Mouse (Mus musculus): ENCODE measurements around the gene Steap1. TPM values are rescaled to one million over a fixed set of nuclear protein-coding genes. Genes with fewer than 3 reads are reported as not detected.

Steap1 gene
- polyA plus RNA-seq, 1 experiment: not detected

- H3K27ac ChIP-seq (ENCODE audit: insufficient read depth, low read length): no peak overlapping the region
- H3K4me1 ChIP-seq (ENCODE audit: control insufficient read depth, insufficient read depth, insufficient read length): no peaks in the 10 kb centered on the region
- H3K36me3 ChIP-seq (ENCODE audit: control insufficient read depth, insufficient read depth, low read length): no peaks in the 10 kb centered on the region
- H3K27me3 ChIP-seq (ENCODE audit: control insufficient read depth, insufficient read depth, low read length): no peaks in the 10 kb centered on the region
- DNase-seq (ENCODE audit: low read depth in 1 of 2, low spot score in 2 of 2): no peak
- TF ChIP-seq POLR2A (IDR thresholded peaks at IDR 0.05; ENCODE audit: low read depth, low read length): no peak
- no peak for TF ChIP-seq CTCF (IDR thresholded peaks at IDR 0.05; ENCODE audit: extremely low read depth, insufficient read depth, insufficient read length, insufficient replicate concordance)
- no peak overlapping the region for H3K4me3 ChIP-seq (ENCODE audit: extremely low read depth, insufficient read depth, insufficient read length)
- 62% methylated on average over 2 of the region's 2 CpGs for WGBS
These were observed 16.3 kb downstream of the Steap1 start for GRCm38 (mm10) chr5:5732858-5733257.

DNA sequence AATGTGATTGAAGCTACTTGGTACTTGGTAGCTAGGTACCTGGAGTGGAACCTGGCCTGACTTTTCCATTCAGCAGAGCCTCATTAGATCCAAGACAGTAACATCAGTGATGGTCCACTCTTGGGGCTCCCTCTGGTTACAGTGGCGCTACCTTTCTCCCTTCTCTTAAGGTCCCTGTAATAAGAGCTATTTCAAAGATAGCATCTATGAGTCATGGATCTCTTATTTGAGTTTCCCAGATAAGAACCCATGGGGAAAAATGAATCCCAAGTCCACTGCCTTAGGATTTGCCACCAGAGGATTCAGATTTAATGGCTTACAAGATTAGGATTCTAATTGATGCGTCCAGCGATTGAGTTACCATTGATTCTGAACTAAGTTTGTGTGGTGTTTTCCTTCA is 16.9 kb downstream of the Steap1 start:
- H3K27me3 ChIP-seq (ENCODE audit: control insufficient read depth, insufficient read depth, low read length): no peaks in the 10 kb centered on the region
- no peaks in the 10 kb centered on the region for H3K36me3 ChIP-seq (ENCODE audit: control insufficient read depth, insufficient read depth, low read length)
- H3K27ac ChIP-seq (ENCODE audit: insufficient read depth, low read length): no peak overlapping the region
- TF ChIP-seq POLR2A (IDR thresholded peaks at IDR 0.05; ENCODE audit: low read depth, low read length) (no peak), CTCF (IDR thresholded peaks at IDR 0.05; ENCODE audit: extremely low read depth, insufficient read depth, insufficient read length, insufficient replicate concordance) (no peak)
- H3K4me1 ChIP-seq (ENCODE audit: control insufficient read depth, insufficient read depth, insufficient read length): no peaks in the 10 kb centered on the region
- DNase-seq (ENCODE audit: low read depth in 1 of 2, low spot score in 2 of 2): no peak
- WGBS: 87% methylated on average over 3 of the region's 3 CpGs
- no peak overlapping the region for H3K4me3 ChIP-seq (ENCODE audit: extremely low read depth, insufficient read depth, insufficient read length)

DNA sequence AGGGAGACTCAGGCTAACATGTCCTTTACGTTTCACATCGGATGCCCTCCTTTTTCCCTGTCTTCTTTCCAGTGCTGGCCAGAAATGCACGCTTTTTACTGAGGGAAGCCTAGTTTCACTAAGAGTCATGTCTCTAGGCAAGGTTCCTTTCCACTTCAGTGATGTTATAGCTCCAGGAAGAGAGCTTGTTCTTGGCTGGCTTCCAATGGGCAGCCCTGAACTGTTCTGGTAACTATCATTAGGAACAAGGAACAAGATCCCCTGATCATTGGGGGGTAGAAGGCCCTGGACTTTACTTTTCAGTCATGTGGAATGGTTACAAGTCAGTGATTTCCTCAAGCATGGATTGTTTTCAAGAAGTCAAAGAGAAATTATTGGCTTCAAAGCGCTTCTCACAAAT is 19.2 kb downstream of the Steap1 start:
- H3K36me3 ChIP-seq (ENCODE audit: control insufficient read depth, insufficient read depth, low read length): no peaks in the 10 kb centered on the region
- no peak overlapping the region for H3K4me3 ChIP-seq (ENCODE audit: extremely low read depth, insufficient read depth, insufficient read length)
- whole genome bisulfite sequencing: 84% methylated on average over 4 of the region's 4 CpGs
- DNase-seq (ENCODE audit: low read depth in 1 of 2, low spot score in 2 of 2): no peak
- H3K27ac ChIP-seq (ENCODE audit: insufficient read depth, low read length): no peak overlapping the region
- no peaks in the 10 kb centered on the region for H3K4me1 ChIP-seq (ENCODE audit: control insufficient read depth, insufficient read depth, insufficient read length)
- TF ChIP-seq POLR2A (IDR thresholded peaks at IDR 0.05; ENCODE audit: low read depth, low read length) (no peak), CTCF (IDR thresholded peaks at IDR 0.05; ENCODE audit: extremely low read depth, insufficient read depth, insufficient read length, insufficient replicate concordance) (no peak)
- no peaks in the 10 kb centered on the region for H3K27me3 ChIP-seq (ENCODE audit: control insufficient read depth, insufficient read depth, low read length)

DNA sequence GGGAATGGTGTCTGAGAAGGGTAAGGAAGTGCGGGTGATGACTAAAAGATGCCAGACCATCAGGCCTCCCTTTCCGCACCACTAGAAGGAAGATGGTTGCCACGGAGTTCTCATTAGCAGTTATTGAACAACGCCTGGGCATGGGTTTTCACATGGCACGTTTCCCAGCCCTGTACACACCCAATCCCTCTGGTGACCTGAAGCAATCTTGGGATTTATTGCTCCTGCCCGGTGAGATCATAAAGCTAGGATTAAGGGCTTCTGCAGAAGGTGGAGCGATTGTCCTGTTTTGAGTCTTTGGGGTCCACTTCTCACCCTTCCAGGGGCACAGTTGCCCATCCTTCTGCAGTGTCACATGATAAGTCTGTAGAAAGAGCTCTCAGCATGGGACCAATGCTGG is 26.9 kb downstream of the Steap1 start:
- Histone ChIP-seq H3K4me3 (ENCODE audit: extremely low read depth, insufficient read depth, insufficient read length) (no peak overlapping the region), H3K36me3 (ENCODE audit: control insufficient read depth, insufficient read depth, low read length) (no peaks in the 10 kb centered on the region), H3K4me1 (ENCODE audit: control insufficient read depth, insufficient read depth, insufficient read length) (no peaks in the 10 kb centered on the region), H3K27ac (ENCODE audit: insufficient read depth, low read length) (no peak overlapping the region), H3K27me3 (ENCODE audit: control insufficient read depth, insufficient read depth, low read length) (no peaks in the 10 kb centered on the region)
- TF ChIP-seq POLR2A (IDR thresholded peaks at IDR 0.05; ENCODE audit: low read depth, low read length) (no peak), CTCF (IDR thresholded peaks at IDR 0.05; ENCODE audit: extremely low read depth, insufficient read depth, insufficient read length, insufficient replicate concordance) (no peak)
- 86% methylated on average over 7 of the region's 7 CpGs for WGBS
- no peak for DNase-seq (ENCODE audit: low read depth in 1 of 2, low spot score in 2 of 2)

DNA sequence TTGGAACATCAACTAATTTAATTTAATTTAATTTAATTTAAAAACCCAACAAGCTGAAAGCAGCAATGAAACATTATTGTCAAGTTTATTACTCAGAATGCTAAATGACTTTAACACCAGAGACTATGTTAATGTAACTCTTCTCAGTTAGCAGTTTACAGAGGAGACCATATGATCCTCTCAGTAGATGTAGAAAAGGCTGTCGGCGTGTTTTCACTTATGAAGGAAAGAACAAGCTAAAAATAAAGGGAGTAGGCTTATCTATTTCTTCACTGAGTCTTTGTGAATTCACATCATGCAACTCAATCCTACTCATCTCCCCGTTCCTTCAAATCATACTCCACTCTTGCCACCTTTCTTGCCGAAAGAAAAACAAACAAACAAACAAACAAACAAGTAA is 38.1 kb downstream of the Steap1 start:
- WGBS: 82% methylated on average over 4 of the region's 4 CpGs
- Histone ChIP-seq H3K27ac (ENCODE audit: insufficient read depth, low read length) (no peak overlapping the region), H3K27me3 (ENCODE audit: control insufficient read depth, insufficient read depth, low read length) (no peaks in the 10 kb centered on the region), H3K4me1 (ENCODE audit: control insufficient read depth, insufficient read depth, insufficient read length) (no peaks in the 10 kb centered on the region), H3K36me3 (ENCODE audit: control insufficient read depth, insufficient read depth, low read length) (no peaks in the 10 kb centered on the region), H3K4me3 (ENCODE audit: extremely low read depth, insufficient read depth, insufficient read length) (no peak overlapping the region)
- DNase-seq (ENCODE audit: low read depth in 1 of 2, low spot score in 2 of 2): no peak
- no peak for TF ChIP-seq CTCF (IDR thresholded peaks at IDR 0.05; ENCODE audit: extremely low read depth, insufficient read depth, insufficient read length, insufficient replicate concordance)
- TF ChIP-seq POLR2A (IDR thresholded peaks at IDR 0.05; ENCODE audit: low read depth, low read length): no peak

GRCm38 (mm10) chr5:5707341-5708278 is 41.5 kb downstream of the Steap1 start:
- no peaks in the 10 kb centered on the region for H3K4me1 ChIP-seq (ENCODE audit: control insufficient read depth, insufficient read depth, insufficient read length)
- H3K27me3 ChIP-seq (ENCODE audit: control insufficient read depth, insufficient read depth, low read length): no peaks in the 10 kb centered on the region
- WGBS: 80% methylated on average over 12 of the region's 13 CpGs
- no peak for DNase-seq (ENCODE audit: low read depth in 1 of 2, low spot score in 2 of 2)
- H3K4me3 ChIP-seq (ENCODE audit: extremely low read depth, insufficient read depth, insufficient read length): no peak overlapping the region
- no peak overlapping the region for H3K27ac ChIP-seq (ENCODE audit: insufficient read depth, low read length)
- H3K36me3 ChIP-seq (ENCODE audit: control insufficient read depth, insufficient read depth, low read length): no peaks in the 10 kb centered on the region
- TF ChIP-seq POLR2A (IDR thresholded peaks at IDR 0.05; ENCODE audit: low read depth, low read length) (no peak), CTCF (IDR thresholded peaks at IDR 0.05; ENCODE audit: extremely low read depth, insufficient read depth, insufficient read length, insufficient replicate concordance) (no peak)

GRCm38 (mm10) chr5:5705019-5705418 is 44.1 kb downstream of the Steap1 start:
- DNase-seq (ENCODE audit: low read depth in 1 of 2, low spot score in 2 of 2): no peak
- WGBS: 33% methylated on average over 2 of the region's 2 CpGs
- Histone ChIP-seq H3K4me1 (ENCODE audit: control insufficient read depth, insufficient read depth, insufficient read length) (no peaks in the 10 kb centered on the region), H3K27me3 (ENCODE audit: control insufficient read depth, insufficient read depth, low read length) (no peaks in the 10 kb centered on the region), H3K4me3 (ENCODE audit: extremely low read depth, insufficient read depth, insufficient read length) (no peak overlapping the region), H3K27ac (ENCODE audit: insufficient read depth, low read length) (no peak overlapping the region), H3K36me3 (ENCODE audit: control insufficient read depth, insufficient read depth, low read length) (no peaks in the 10 kb centered on the region)
- TF ChIP-seq CTCF (IDR thresholded peaks at IDR 0.05; ENCODE audit: extremely low read depth, insufficient read depth, insufficient read length, insufficient replicate concordance) (no peak), POLR2A (IDR thresholded peaks at IDR 0.05; ENCODE audit: low read depth, low read length) (no peak)

Measured in spleen, adult 2 months (tissue).